Mouse (Mus musculus): ENCODE results near the gene H2-D1. TPM values are rescaled to one million over a fixed set of nuclear protein-coding genes. Genes with fewer than 3 reads are reported as not detected.

The H2-D1 gene
- polyA plus RNA-seq (2014; fragmentation: Illumina TruSeq; extraction: RNeasy Lipid Tissue Mini Kit (QIAGEN cat#74804); ENCODE audit: low read depth, low replicate concordance): 739 TPM

GRCm38 (mm10) chr17:35262664-35263522, at the start of gene H2-D1:
Gene H2-D1, plus strand, starts transcription at chr17:35262730.

DNA sequence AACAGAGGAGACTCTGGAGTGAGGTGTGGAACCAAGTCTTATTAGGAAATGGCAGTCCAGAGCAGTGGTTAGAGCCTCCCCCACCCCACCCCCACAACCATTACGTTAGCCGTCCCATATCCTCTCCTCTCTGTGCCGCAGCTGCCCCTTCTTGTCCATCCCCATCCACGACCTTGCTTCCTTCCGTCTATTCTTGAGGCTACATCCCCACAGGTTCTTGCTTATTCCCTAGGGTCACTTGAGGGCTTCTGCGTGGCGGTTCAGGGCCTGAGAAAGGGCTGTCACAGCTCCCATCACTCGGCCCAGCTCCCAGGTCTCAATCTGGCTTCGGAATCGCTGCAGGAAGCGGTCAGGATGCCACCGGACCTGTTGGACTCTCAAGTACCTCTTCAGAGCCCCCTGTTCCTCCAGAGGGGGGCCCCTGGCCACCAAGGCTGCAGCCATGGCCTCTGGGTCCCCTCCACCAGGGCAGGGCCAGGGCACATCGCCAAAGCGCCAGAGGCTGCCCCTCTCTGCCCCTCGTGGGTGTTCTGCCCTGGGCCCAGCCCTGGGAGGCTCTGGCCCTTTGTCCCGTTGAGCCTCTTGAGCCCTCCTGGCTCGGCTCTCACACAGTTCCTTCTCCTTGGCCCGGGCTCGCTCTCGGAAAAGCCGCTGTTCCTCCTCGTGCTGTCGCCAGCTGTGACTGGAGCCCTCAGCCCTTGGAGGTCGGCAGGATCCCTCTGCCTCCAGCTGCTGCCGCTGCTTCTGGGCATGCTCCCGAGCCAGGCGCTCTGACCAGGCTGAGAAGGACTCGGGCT, 42.2 kb upstream of the H2-D1 start, which contains the start of gene Gm16181:
TSS of gene Gm16181 (plus strand) at position 679 of the 797 bp plus-strand sequence.

GRCm38 (mm10) chr17:35233114-35233980, 29.2 kb upstream of the H2-D1 start, which contains the start of gene Atp6v1g2:
Gene Atp6v1g2, plus strand, starts transcription at chr17:35233660.

DNA sequence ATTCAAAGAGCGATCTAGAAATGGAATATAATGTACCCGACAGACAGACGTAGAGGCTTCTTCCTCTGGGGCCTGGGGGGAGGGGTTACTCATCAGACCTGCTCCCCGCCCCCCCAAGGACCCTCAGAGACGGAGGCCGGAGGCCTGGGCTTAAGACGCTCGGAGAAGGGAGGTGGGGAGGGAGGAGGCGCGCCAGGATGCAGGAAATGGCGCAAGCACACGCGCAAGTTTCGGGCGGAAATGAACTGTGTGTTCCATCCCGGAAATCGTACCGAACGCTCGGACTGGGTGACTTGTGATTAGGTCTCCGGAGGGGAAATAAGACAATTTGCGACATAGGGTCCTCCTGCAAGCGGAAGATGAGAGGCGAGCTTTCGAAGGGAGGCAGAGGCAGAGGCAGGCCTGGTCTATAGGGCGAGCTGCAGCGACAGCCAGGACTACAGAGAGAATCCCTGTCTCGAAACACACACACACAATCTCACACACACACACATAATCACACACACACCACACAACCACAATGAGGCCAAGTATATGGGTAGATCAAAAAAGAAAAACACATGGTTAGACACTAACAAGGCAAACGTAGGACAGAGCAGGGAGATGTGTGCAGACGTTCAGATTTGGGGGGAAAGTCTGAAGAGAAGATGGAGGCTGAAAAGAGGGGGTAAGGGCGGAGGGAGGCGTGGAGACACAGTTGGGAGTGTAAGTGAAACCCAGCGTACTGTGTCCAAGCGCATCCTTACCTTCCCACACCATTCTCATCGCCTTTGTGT, 26.7 kb upstream of the H2-D1 start, which contains the start of gene Nfkbil1:
TSS of gene Nfkbil1 (minus strand) at position 179 of the 776 bp plus-strand sequence.

DNA sequence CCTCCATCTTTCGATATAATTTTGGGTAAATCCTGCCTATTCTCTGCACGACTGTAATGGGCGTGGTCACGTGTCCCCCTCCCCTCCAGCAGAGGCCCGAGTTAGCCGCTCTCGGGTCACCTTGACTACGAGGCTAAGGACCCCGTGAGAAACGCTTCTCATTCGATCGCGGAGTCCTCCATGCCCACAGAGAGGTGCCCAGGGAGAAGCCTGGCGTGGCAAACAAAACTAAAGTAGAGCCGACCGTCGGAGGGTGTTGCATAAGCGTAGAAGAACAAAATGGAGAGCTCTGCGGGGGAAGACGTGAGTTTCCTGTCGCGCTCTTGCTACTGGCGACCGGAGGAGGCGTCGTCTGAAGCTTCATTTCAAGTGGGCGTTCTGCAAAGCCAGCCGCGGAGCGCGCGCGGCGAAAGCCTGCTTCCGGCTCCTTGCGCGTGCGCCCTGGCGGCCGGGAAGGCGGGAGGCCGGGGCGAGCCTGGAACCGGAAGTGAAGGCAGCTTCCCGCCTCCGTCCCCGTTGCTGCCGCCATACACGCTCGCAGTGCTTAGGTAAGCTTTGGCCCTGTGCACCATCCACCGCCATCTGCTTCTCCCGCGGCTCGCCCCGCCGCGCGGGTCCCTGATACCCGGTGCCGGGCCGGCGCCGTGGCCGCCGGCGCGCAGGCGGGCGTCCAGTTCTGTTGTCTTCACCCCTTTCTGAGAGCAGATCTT, 21.1 kb upstream of the H2-D1 start, which contains the start of gene Ddx39b:
TSS of gene Ddx39b (plus strand) at position 442 of the 710 bp plus-strand sequence.

Other genes with a start within 250 kb of the H2-D1 start
- gene Vwa7, start 246.2 kb upstream of the H2-D1 start, polyA plus RNA-seq (2014; fragmentation: Illumina TruSeq; extraction: RNeasy Lipid Tissue Mini Kit (QIAGEN cat#74804); ENCODE audit: low read depth, low replicate concordance): 0.96 TPM
- 2.9 TPM for gene Sapcd1, start 234.7 kb upstream of the H2-D1 start, polyA plus RNA-seq (2014; fragmentation: Illumina TruSeq; extraction: RNeasy Lipid Tissue Mini Kit (QIAGEN cat#74804); ENCODE audit: low read depth, low replicate concordance)
- gene Msh5, start 216.0 kb upstream of the H2-D1 start, polyA plus RNA-seq (2014; fragmentation: Illumina TruSeq; extraction: RNeasy Lipid Tissue Mini Kit (QIAGEN cat#74804); ENCODE audit: low read depth, low replicate concordance): 4.2 TPM
- 127 TPM for gene Clic1, start 212.8 kb upstream of the H2-D1 start, polyA plus RNA-seq (2014; fragmentation: Illumina TruSeq; extraction: RNeasy Lipid Tissue Mini Kit (QIAGEN cat#74804); ENCODE audit: low read depth, low replicate concordance)
- 43.7 TPM for gene Ddah2, start 203.7 kb upstream of the H2-D1 start, polyA plus RNA-seq (2014; fragmentation: Illumina TruSeq; extraction: RNeasy Lipid Tissue Mini Kit (QIAGEN cat#74804); ENCODE audit: low read depth, low replicate concordance)
- 2.2 TPM for gene Ly6g6c, start 197.3 kb upstream of the H2-D1 start, polyA plus RNA-seq (2014; fragmentation: Illumina TruSeq; extraction: RNeasy Lipid Tissue Mini Kit (QIAGEN cat#74804); ENCODE audit: low read depth, low replicate concordance)
- 2.4 TPM for gene Mpig6b, start 196.5 kb upstream of the H2-D1 start, polyA plus RNA-seq (2014; fragmentation: Illumina TruSeq; extraction: RNeasy Lipid Tissue Mini Kit (QIAGEN cat#74804); ENCODE audit: low read depth, low replicate concordance)
- gene Ly6g6e, start 185.8 kb upstream of the H2-D1 start, polyA plus RNA-seq (2014; fragmentation: Illumina TruSeq; extraction: RNeasy Lipid Tissue Mini Kit (QIAGEN cat#74804); ENCODE audit: low read depth, low replicate concordance): 8.2 TPM
- 14.6 TPM for gene Ly6g6d, start 184.7 kb upstream of the H2-D1 start, polyA plus RNA-seq (2014; fragmentation: Illumina TruSeq; extraction: RNeasy Lipid Tissue Mini Kit (QIAGEN cat#74804); ENCODE audit: low read depth, low replicate concordance)
- gene Ly6g6f, start 177.1 kb upstream of the H2-D1 start, polyA plus RNA-seq (2014; fragmentation: Illumina TruSeq; extraction: RNeasy Lipid Tissue Mini Kit (QIAGEN cat#74804); ENCODE audit: low read depth, low replicate concordance): not detected
- gene Abhd16a, start 173.5 kb upstream of the H2-D1 start, polyA plus RNA-seq (2014; fragmentation: Illumina TruSeq; extraction: RNeasy Lipid Tissue Mini Kit (QIAGEN cat#74804); ENCODE audit: low read depth, low replicate concordance): 106 TPM
- 1,353 TPM for gene Ly6g5c, start 154.5 kb upstream of the H2-D1 start, polyA plus RNA-seq (2014; fragmentation: Illumina TruSeq; extraction: RNeasy Lipid Tissue Mini Kit (QIAGEN cat#74804); ENCODE audit: low read depth, low replicate concordance)
- gene Ly6g5b, start 147.3 kb upstream of the H2-D1 start, polyA plus RNA-seq (2014; fragmentation: Illumina TruSeq; extraction: RNeasy Lipid Tissue Mini Kit (QIAGEN cat#74804); ENCODE audit: low read depth, low replicate concordance): 1,252 TPM
- gene Gpank1, start 141.3 kb upstream of the H2-D1 start, polyA plus RNA-seq (2014; fragmentation: Illumina TruSeq; extraction: RNeasy Lipid Tissue Mini Kit (QIAGEN cat#74804); ENCODE audit: low read depth, low replicate concordance): 14.5 TPM
- 234 TPM for gene Csnk2b, start 140.7 kb upstream of the H2-D1 start, polyA plus RNA-seq (2014; fragmentation: Illumina TruSeq; extraction: RNeasy Lipid Tissue Mini Kit (QIAGEN cat#74804); ENCODE audit: low read depth, low replicate concordance)
- 15.2 TPM for gene D17H6S53E, start 136.4 kb upstream of the H2-D1 start, polyA plus RNA-seq (2014; fragmentation: Illumina TruSeq; extraction: RNeasy Lipid Tissue Mini Kit (QIAGEN cat#74804); ENCODE audit: low read depth, low replicate concordance)
- not detected for gene Apom, start 130.7 kb upstream of the H2-D1 start, polyA plus RNA-seq (2014; fragmentation: Illumina TruSeq; extraction: RNeasy Lipid Tissue Mini Kit (QIAGEN cat#74804); ENCODE audit: low read depth, low replicate concordance)
- 130 TPM for gene Bag6, start 127.6 kb upstream of the H2-D1 start, polyA plus RNA-seq (2014; fragmentation: Illumina TruSeq; extraction: RNeasy Lipid Tissue Mini Kit (QIAGEN cat#74804); ENCODE audit: low read depth, low replicate concordance)
- 229 TPM for gene Prrc2a, start 97.8 kb upstream of the H2-D1 start, polyA plus RNA-seq (2014; fragmentation: Illumina TruSeq; extraction: RNeasy Lipid Tissue Mini Kit (QIAGEN cat#74804); ENCODE audit: low read depth, low replicate concordance)
- 21.1 TPM for gene Aif1, start 86.7 kb upstream of the H2-D1 start, polyA plus RNA-seq (2014; fragmentation: Illumina TruSeq; extraction: RNeasy Lipid Tissue Mini Kit (QIAGEN cat#74804); ENCODE audit: low read depth, low replicate concordance)
- gene Lst1, start 74.3 kb upstream of the H2-D1 start, polyA plus RNA-seq (2014; fragmentation: Illumina TruSeq; extraction: RNeasy Lipid Tissue Mini Kit (QIAGEN cat#74804); ENCODE audit: low read depth, low replicate concordance): 11.5 TPM
- 1.9 TPM for gene Ltb, start 68.3 kb upstream of the H2-D1 start, polyA plus RNA-seq (2014; fragmentation: Illumina TruSeq; extraction: RNeasy Lipid Tissue Mini Kit (QIAGEN cat#74804); ENCODE audit: low read depth, low replicate concordance)
- 0.61 TPM for gene Tnf, start 60.7 kb upstream of the H2-D1 start, polyA plus RNA-seq (2014; fragmentation: Illumina TruSeq; extraction: RNeasy Lipid Tissue Mini Kit (QIAGEN cat#74804); ENCODE audit: low read depth, low replicate concordance)
- gene Lta, start 57.4 kb upstream of the H2-D1 start, polyA plus RNA-seq (2014; fragmentation: Illumina TruSeq; extraction: RNeasy Lipid Tissue Mini Kit (QIAGEN cat#74804); ENCODE audit: low read depth, low replicate concordance): not detected
- gene Gm16181, start 41.9 kb upstream of the H2-D1 start, polyA plus RNA-seq (2014; fragmentation: Illumina TruSeq; extraction: RNeasy Lipid Tissue Mini Kit (QIAGEN cat#74804); ENCODE audit: low read depth, low replicate concordance): 1.2 TPM
- gene Atp6v1g2, start 29.1 kb upstream of the H2-D1 start, polyA plus RNA-seq (2014; fragmentation: Illumina TruSeq; extraction: RNeasy Lipid Tissue Mini Kit (QIAGEN cat#74804); ENCODE audit: low read depth, low replicate concordance): 22.6 TPM
- gene Nfkbil1, start 26.9 kb upstream of the H2-D1 start, polyA plus RNA-seq (2014; fragmentation: Illumina TruSeq; extraction: RNeasy Lipid Tissue Mini Kit (QIAGEN cat#74804); ENCODE audit: low read depth, low replicate concordance): 16.9 TPM
- gene Ddx39b, start 21.0 kb upstream of the H2-D1 start, polyA plus RNA-seq (2014; fragmentation: Illumina TruSeq; extraction: RNeasy Lipid Tissue Mini Kit (QIAGEN cat#74804); ENCODE audit: low read depth, low replicate concordance): 177 TPM
- gene H2-Q1, start 57.7 kb downstream of the H2-D1 start, polyA plus RNA-seq (2014; fragmentation: Illumina TruSeq; extraction: RNeasy Lipid Tissue Mini Kit (QIAGEN cat#74804); ENCODE audit: low read depth, low replicate concordance): not detected
- gene H2-Q2, start 79.5 kb downstream of the H2-D1 start, polyA plus RNA-seq (2014; fragmentation: Illumina TruSeq; extraction: RNeasy Lipid Tissue Mini Kit (QIAGEN cat#74804); ENCODE audit: low read depth, low replicate concordance): 3.6 TPM
- gene H2-Q4, start 116.9 kb downstream of the H2-D1 start, polyA plus RNA-seq (2014; fragmentation: Illumina TruSeq; extraction: RNeasy Lipid Tissue Mini Kit (QIAGEN cat#74804); ENCODE audit: low read depth, low replicate concordance): 52.9 TPM
- gene H2-Q6, start 162.1 kb downstream of the H2-D1 start, polyA plus RNA-seq (2014; fragmentation: Illumina TruSeq; extraction: RNeasy Lipid Tissue Mini Kit (QIAGEN cat#74804); ENCODE audit: low read depth, low replicate concordance): 27.5 TPM
- 30.0 TPM for gene H2-Q7, start 176.4 kb downstream of the H2-D1 start, polyA plus RNA-seq (2014; fragmentation: Illumina TruSeq; extraction: RNeasy Lipid Tissue Mini Kit (QIAGEN cat#74804); ENCODE audit: low read depth, low replicate concordance)
- 6.2 TPM for gene H2-Q10, start 207.4 kb downstream of the H2-D1 start, polyA plus RNA-seq (2014; fragmentation: Illumina TruSeq; extraction: RNeasy Lipid Tissue Mini Kit (QIAGEN cat#74804); ENCODE audit: low read depth, low replicate concordance)
- not detected for gene Pou5f1, start 243.3 kb downstream of the H2-D1 start, polyA plus RNA-seq (2014; fragmentation: Illumina TruSeq; extraction: RNeasy Lipid Tissue Mini Kit (QIAGEN cat#74804); ENCODE audit: low read depth, low replicate concordance)